Mouse (Mus musculus) hindbrain, embryonic 10.5 days (tissue): Measurements from ENCODE around the gene Gldc. TPM values are rescaled to one million over a fixed set of nuclear protein-coding genes. Genes with fewer than 3 reads are reported as not detected.

ENCODE experiments used
- DNase-seq: peaks from one replicate; pipeline ENCODE4 v3.0.0-alpha.2; 2017; ENCODE audit warnings: low spot score
- H3K27ac ChIP-seq: fragments of 300-500 bp; sonication (generic); 2 replicates; pipeline ENCODE4 v1.5.1; 2016; ENCODE audit warnings: mild to moderate bottlenecking, moderate library complexity
- H3K27me3 ChIP-seq: fragments of 300-500 bp; sonication (generic); 2 replicates; pipeline ENCODE4 v1.6.1; 2016; ENCODE audit warnings: mild to moderate bottlenecking; ENCODE audit not compliant: poor library complexity, insufficient read depth, severe bottlenecking
- H3K36me3 ChIP-seq: fragments of 300-500 bp; sonication (generic); 2 replicates; pipeline ENCODE4 v1.6.1; 2016; ENCODE audit warnings: mild to moderate bottlenecking, moderate library complexity
- H3K4me1 ChIP-seq: fragments of 300-500 bp; sonication (generic); replicated peaks from 2 replicates; pipeline ENCODE4 v1.6.1; 2016; ENCODE audit warnings: mild to moderate bottlenecking
- H3K4me3 ChIP-seq: fragments of 300-500 bp; sonication (generic); 2 replicates; pipeline ENCODE4 v1.5.1; 2016; ENCODE audit warnings: mild to moderate bottlenecking, moderate library complexity
- H3K9me3 ChIP-seq: fragments of 300-500 bp; sonication (generic); 2 replicates; pipeline ENCODE4 v1.6.1; 2016; ENCODE audit warnings: mild to moderate bottlenecking, moderate library complexity
- WGBS: fragments of 180-500 bp; shearing (Covaris S2); methylation state at CpG from one replicate; pipeline ENCODE4 v1.1.7; 2016; 5-methylcytosine and 5-hydroxymethylcytosine counted together
- polyA plus RNA-seq: library from polyadenylated mRNA; unstranded; fragments of >200 nt; fragmentation: Nextera tagmentation; extraction: Ambion mirVana; gene quantifications from 2 replicates; pipeline ENCODE4 v1.2.1, GENCODE M21; 2016

The Gldc gene
- polyA plus RNA-seq, 1 experiment from 2014 or later: 26.9 TPM

DNA sequence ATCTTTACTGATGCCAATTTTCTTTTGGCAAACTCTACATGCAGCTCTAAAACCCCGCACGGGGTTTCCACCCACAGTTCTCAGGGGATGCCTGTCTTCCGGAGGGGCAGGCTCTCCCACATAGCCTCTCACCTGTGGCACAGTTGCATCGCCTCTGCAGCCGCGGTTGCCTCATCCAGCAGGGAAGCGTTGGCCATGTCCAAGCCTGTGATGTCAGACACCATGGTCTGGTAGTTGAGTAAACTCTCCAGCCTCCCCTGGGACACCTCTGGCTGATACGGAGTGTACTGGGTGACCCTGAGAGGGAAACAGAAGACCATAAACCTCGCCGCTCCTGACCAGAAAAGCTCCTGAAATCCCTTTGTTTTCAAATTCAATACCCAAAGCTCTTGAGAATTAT lies 23.9 kb downstream of the Gldc start:
- Histone ChIP-seq H3K27ac (no peak overlapping the region), H3K36me3 (peaks cover 37% of the 10 kb centered on the region), H3K9me3 (no peaks in the 10 kb centered on the region), H3K27me3 (no peaks in the 10 kb centered on the region), H3K4me3 (no peak overlapping the region), H3K4me1 (peaks cover 28% of the 10 kb centered on the region)
- 93% methylated on average over 10 of the region's 10 CpGs for WGBS
- no peak for DNase-seq

DNA sequence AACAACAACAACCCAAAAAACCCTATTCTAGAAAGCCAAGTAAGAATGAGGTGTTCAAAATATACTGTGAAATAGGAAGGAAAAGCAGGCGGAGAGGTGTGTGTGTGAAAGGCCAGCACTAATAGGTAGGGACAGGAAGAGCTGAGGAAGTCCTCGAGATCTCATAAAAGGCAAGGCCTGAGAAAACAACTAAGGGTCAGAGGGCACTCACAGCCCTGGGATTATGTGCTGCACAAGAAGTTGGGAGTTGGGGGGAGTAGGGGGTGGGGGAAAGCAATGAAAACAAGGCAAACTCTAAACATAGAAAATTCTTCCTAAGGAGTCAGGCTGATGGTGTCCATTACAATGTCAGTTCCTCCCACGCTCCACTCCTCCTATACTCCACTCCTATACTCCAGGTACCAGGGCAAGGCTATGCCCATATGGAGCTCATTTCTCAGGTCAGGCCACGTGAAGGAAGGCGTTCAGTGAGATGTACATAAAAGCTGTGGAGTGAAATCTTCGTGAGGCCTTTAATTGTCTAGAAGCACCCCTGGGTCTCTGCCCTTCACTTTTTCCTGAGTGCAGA lies 25.9 kb downstream of the Gldc start:
- Histone ChIP-seq H3K4me3 (no peak overlapping the region), H3K27me3 (no peaks in the 10 kb centered on the region), H3K9me3 (no peaks in the 10 kb centered on the region), H3K4me1 (peaks cover 14% of the 10 kb centered on the region), H3K27ac (no peak overlapping the region), H3K36me3 (peaks cover 56% of the 10 kb centered on the region)
- WGBS: 62% methylated on average over 6 of the region's 6 CpGs
- DNase-seq: no peak

DNA sequence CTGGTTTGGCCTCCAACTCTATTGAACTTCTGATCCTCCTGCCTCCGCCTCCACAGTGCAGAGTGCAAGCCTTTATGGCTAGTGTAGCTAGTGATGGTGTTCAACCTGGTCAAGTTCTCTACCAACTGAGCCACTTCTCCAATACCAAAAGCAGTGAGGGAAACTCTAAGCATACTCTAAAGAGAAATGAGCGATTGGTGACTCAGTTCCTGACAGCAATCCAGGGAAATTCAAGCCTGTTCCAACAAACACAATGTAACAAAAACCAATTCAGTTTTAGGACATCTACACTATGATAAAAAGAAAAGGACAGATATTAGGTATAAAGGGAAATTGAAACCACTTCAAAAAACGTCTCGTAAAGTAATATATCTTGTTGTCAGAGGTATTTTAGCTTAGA lies 27.9 kb downstream of the Gldc start:
- DNase-seq: no peak
- H3K36me3 ChIP-seq: peaks cover 73% of the 10 kb centered on the region
- WGBS: 83% methylated on average over 4 of the region's 4 CpGs

GRCm38 (mm10) chr19:30146761-30147160 lies 28.5 kb downstream of the Gldc start:
- no peaks in the 10 kb centered on the region for H3K9me3 ChIP-seq
- H3K27me3 ChIP-seq: no peaks in the 10 kb centered on the region
- H3K4me1 ChIP-seq: no peaks in the 10 kb centered on the region
- no peak overlapping the region for H3K27ac ChIP-seq
- no peak for DNase-seq
- H3K36me3 ChIP-seq: peaks cover 78% of the 10 kb centered on the region
- WGBS: 82% methylated on average over 6 of the region's 6 CpGs
- no peak overlapping the region for H3K4me3 ChIP-seq

More for the DNA sequence above, 27.9 kb downstream of the Gldc start:
- no peaks in the 10 kb centered on the region for H3K27me3 ChIP-seq
- H3K9me3 ChIP-seq: no peaks in the 10 kb centered on the region
- H3K4me3 ChIP-seq: no peak overlapping the region
- no peak overlapping the region for H3K27ac ChIP-seq
- no peaks in the 10 kb centered on the region for H3K4me1 ChIP-seq

DNA sequence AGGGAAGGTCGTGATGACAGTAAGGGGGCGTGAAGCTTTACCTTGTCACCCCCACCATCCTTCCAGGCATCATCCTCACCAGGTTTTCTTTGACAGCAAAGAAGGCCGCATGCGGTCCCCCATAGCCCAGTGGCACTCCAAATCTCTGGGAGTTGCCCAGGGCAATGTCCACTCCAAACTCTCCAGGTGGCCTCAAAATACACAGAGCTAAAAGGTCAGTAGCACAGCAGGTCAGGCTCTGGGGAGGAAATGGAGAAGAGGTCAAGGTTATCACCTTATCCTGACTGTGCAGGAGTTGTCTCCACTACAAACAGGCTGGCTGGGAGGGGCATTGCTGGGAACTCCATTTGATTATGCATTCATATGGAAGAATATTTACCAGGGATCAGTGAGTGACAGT lies 30.1 kb downstream of the Gldc start:
- no peak overlapping the region for H3K4me3 ChIP-seq
- WGBS: 90% methylated on average over 4 of the region's 4 CpGs
- no peaks in the 10 kb centered on the region for H3K27me3 ChIP-seq
- H3K9me3 ChIP-seq: no peaks in the 10 kb centered on the region
- peaks cover 71% of the 10 kb centered on the region for H3K36me3 ChIP-seq
- DNase-seq: no peak
- H3K4me1 ChIP-seq: no peaks in the 10 kb centered on the region
- H3K27ac ChIP-seq: no peak overlapping the region

GRCm38 (mm10) chr19:30136308-30136707 lies 38.9 kb downstream of the Gldc start:
- Histone ChIP-seq H3K27ac (no peak overlapping the region), H3K4me3 (no peak overlapping the region), H3K4me1 (no peaks in the 10 kb centered on the region), H3K27me3 (no peaks in the 10 kb centered on the region), H3K36me3 (peaks cover 88% of the 10 kb centered on the region), H3K9me3 (no peaks in the 10 kb centered on the region)
- no peak for DNase-seq
- 85% methylated on average over 1 of the region's 1 CpGs for WGBS

GRCm38 (mm10) chr19:30128177-30128576 lies 47.1 kb downstream of the Gldc start:
- Histone ChIP-seq H3K9me3 (no peaks in the 10 kb centered on the region), H3K36me3 (peaks cover 81% of the 10 kb centered on the region), H3K27ac (no peak overlapping the region), H3K4me3 (no peak overlapping the region), H3K27me3 (no peaks in the 10 kb centered on the region), H3K4me1 (peaks cover 6% of the 10 kb centered on the region; the same call in 1 of the 2 replicates)
- 82% methylated on average over 4 of the region's 4 CpGs for WGBS
- DNase-seq: no peak

DNA sequence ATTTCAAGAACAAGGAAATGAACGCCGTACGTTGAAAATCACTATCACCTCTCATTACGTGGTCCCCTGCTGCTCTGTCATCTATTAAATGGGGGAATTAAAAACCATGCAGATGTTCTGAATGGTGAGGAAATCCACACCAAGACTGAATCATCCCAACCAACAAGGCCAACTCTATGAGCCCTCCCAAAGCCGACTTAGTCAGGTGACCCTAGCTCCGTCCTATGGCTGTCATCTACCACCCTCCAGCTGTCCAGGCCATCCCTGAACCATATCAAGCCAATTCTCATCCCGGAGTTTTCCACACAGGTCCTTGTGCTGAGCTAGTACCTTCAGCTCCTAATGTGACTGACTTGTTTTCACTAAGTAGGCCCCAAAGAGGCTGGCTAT lies 49.6 kb downstream of the Gldc start:
- peaks cover 76% of the 10 kb centered on the region for H3K36me3 ChIP-seq
- H3K4me3 ChIP-seq: no peak overlapping the region
- DNase-seq: no peak
- no peaks in the 10 kb centered on the region for H3K27me3 ChIP-seq
- peaks cover 6% of the 10 kb centered on the region; the same call in 1 of the 2 replicates for H3K4me1 ChIP-seq
- 92% methylated on average over 7 of the region's 7 CpGs for WGBS
- H3K9me3 ChIP-seq: no peaks in the 10 kb centered on the region
- H3K27ac ChIP-seq: no peak overlapping the region

- WGBS: 80% methylated on average over 7 of the region's 7 CpGs
- Histone ChIP-seq H3K4me3 (no peak overlapping the region), H3K27me3 (no peaks in the 10 kb centered on the region), H3K36me3 (peaks cover 73% of the 10 kb centered on the region), H3K9me3 (no peaks in the 10 kb centered on the region), H3K27ac (no peak overlapping the region), H3K4me1 (peaks cover 6% of the 10 kb centered on the region; the same call in 1 of the 2 replicates)
- no peak for DNase-seq
Observed at GRCm38 (mm10) chr19:30124999-30125669, 50.1 kb downstream of the Gldc start.

DNA sequence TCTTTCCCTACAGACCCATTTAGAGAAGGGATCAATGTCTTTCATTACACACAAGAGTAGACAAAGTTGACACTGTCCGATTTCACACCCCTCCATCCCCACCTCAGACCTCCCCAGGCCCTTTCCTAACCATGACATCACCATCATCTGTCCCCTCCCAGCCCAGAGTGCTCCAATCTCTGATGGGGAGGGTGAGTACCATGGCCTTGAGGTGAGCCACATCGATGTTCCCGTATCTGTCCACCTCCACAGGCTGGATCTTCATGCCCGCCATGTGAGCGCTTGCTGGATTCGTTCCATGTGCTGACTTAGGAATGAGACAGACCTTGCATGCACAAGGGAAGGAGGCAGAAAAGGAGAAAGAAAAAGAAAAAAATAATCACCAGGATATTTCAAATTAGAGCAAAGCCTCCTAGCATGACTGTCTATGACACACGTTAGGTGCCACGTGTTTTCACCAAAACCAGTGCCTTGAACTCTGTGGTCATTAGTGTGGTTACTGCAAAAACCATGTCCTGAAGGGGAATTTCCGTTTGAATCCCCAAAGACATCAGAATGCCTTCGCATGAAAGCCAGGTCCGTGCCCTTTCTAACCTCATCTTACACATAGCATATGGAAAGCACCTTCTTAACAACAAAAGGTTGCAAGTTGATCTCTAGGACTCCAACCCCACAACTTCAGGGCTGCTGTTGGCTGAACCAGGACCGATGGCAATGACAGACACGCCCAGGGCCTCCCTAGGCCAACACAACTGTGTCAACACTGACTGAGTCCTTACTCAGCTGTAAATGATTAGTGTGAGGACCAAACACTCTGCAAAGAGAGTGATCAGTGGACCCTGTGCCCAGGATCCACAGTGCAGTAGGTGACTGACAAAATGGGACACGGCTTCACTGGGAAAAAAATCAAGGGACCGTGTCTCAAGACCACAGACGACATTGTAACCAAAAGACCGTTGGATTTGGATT lies 56.6 kb downstream of the Gldc start:
- Histone ChIP-seq H3K27me3 (no peaks in the 10 kb centered on the region), H3K4me1 (peaks cover 36% of the 10 kb centered on the region), H3K9me3 (no peaks in the 10 kb centered on the region), H3K27ac (peak overlapping the region; percentile 71; the same call in 1 of the 2 replicates), H3K36me3 (peaks cover 69% of the 10 kb centered on the region), H3K4me3 (no peak overlapping the region)
- WGBS: 79% methylated on average over 17 of the region's 17 CpGs
- peak; percentile 35 for DNase-seq

GRCm38 (mm10) chr19:30117775-30118174 lies 57.5 kb downstream of the Gldc start:
- no peak for DNase-seq
- WGBS: 65% methylated on average over 9 of the region's 9 CpGs
- H3K27ac ChIP-seq: peak overlapping the region; percentile 71; the same call in 1 of the 2 replicates

GRCm38 (mm10) chr19:30117241-30117640 lies 58.0 kb downstream of the Gldc start:
- Histone ChIP-seq H3K4me1 (peaks cover 36% of the 10 kb centered on the region), H3K27me3 (no peaks in the 10 kb centered on the region), H3K36me3 (peaks cover 67% of the 10 kb centered on the region), H3K4me3 (no peak overlapping the region), H3K9me3 (no peaks in the 10 kb centered on the region), H3K27ac (peak overlapping the region; percentile 71; the same call in 1 of the 2 replicates)
- no peak for DNase-seq
- 86% methylated on average over 4 of the region's 4 CpGs for WGBS

More at GRCm38 (mm10) chr19:30117775-30118174, 57.5 kb downstream of the Gldc start:
- Histone ChIP-seq H3K4me1 (peaks cover 36% of the 10 kb centered on the region), H3K36me3 (peaks cover 68% of the 10 kb centered on the region), H3K4me3 (no peak overlapping the region), H3K9me3 (no peaks in the 10 kb centered on the region), H3K27me3 (no peaks in the 10 kb centered on the region)
